Mouse (Mus musculus) intestine, postnatal 0 days (tissue): ENCODE results near the gene Pard3. TPM values are rescaled to one million over a fixed set of nuclear protein-coding genes. Genes with fewer than 3 reads are reported as not detected.

Experiments used
- ATAC-seq: fragments of 200-750 bp; cut with Nextera tagmentation; 2 replicates; pipeline ENCODE4 v1.8.0; 2017; ENCODE audit warnings: mild to moderate bottlenecking, moderate TSS enrichment, moderate library complexity
- H3K27ac ChIP-seq: fragments of 300-500 bp; sonication (generic); 2 replicates; pipeline ENCODE4 v1.5.1; 2014; ENCODE audit warnings: mild to moderate bottlenecking, low read depth, low read length, moderate library complexity
- H3K27me3 ChIP-seq: fragments of 300-500 bp; sonication (generic); replicated peaks from 2 replicates; pipeline ENCODE4 v1.6.1; 2014; ENCODE audit warnings: low read length, mixed read lengths; ENCODE audit not compliant: control insufficient read depth, insufficient read depth
- H3K36me3 ChIP-seq: fragments of 300-500 bp; sonication (generic); 2 replicates; pipeline ENCODE4 v1.6.1; 2014; ENCODE audit warnings: mild to moderate bottlenecking, moderate library complexity; ENCODE audit not compliant: control insufficient read depth, insufficient read depth
- H3K4me1 ChIP-seq: fragments of 300-500 bp; sonication (generic); replicated peaks from 2 replicates; pipeline ENCODE4 v1.6.1; 2014; ENCODE audit warnings: antibody characterized with exemption, low read length, mixed read lengths; ENCODE audit not compliant: control insufficient read depth, insufficient read depth
- H3K4me2 ChIP-seq: fragments of 300-500 bp; sonication (generic); replicated peaks from 2 replicates; pipeline ENCODE4 v1.6.1; 2014; ENCODE audit warnings: low read depth, mild to moderate bottlenecking, moderate library complexity
- H3K4me3 ChIP-seq: fragments of 300-500 bp; sonication (generic); 2 replicates; pipeline ENCODE4 v1.5.1; 2014; ENCODE audit warnings: low read depth, low read length
- H3K9ac ChIP-seq: fragments of 300-500 bp; sonication (generic); 2 replicates; pipeline ENCODE4 v1.6.1; 2014; ENCODE audit warnings: mild to moderate bottlenecking, low read depth, low read length
- H3K9me3 ChIP-seq: fragments of 300-500 bp; sonication (generic); 2 replicates; pipeline ENCODE4 v1.6.1; 2016; ENCODE audit warnings: mixed run types; ENCODE audit not compliant: control insufficient read depth
- CTCF ChIP-seq: sonication (generic); IDR thresholded peaks from 2 replicates; pipeline ENCODE4 v1.5.1; 2016; ENCODE audit warnings: low read depth, mild to moderate bottlenecking, control low read depth, antibody characterized with exemption, moderate library complexity
- WGBS: fragments of 180-500 bp; shearing (Covaris S2); extraction: QIAGEN DNeasy Blood & Tissue Kit; methylation state at CpG from one replicate; pipeline ENCODE4 v1.1.7; 2014; 5-methylcytosine and 5-hydroxymethylcytosine counted together
- polyA plus RNA-seq: library from polyadenylated mRNA; unstranded; fragments of >200 nt; fragmentation: Nextera tagmentation; extraction: Ambion mirVana; gene quantifications from 2 replicates; pipeline ENCODE4 v1.2.1, GENCODE M21; 2015

Pard3 gene
- polyA plus RNA-seq, 1 experiment from 2014 or later, result 12.5 TPM

- H3K4me2 ChIP-seq, result no peak overlapping the region
- 80% methylated on average over 11 of the region's 11 CpGs for WGBS
- no peak overlapping the region for H3K4me3 ChIP-seq
- no peak overlapping the region for H3K9ac ChIP-seq
- no peak overlapping the region for H3K27ac ChIP-seq
- no peaks in the 10 kb centered on the region for H3K36me3 ChIP-seq
- H3K9me3 ChIP-seq, result no peaks in the 10 kb centered on the region
- no peaks in the 10 kb centered on the region for H3K27me3 ChIP-seq
- TF ChIP-seq CTCF, result no peak
- no peak for ATAC-seq
- H3K4me1 ChIP-seq, result no peaks in the 10 kb centered on the region
Observed at GRCm38 (mm10) chr8:127118373-127118861, 54.7 kb downstream of the Pard3 start.

DNA sequence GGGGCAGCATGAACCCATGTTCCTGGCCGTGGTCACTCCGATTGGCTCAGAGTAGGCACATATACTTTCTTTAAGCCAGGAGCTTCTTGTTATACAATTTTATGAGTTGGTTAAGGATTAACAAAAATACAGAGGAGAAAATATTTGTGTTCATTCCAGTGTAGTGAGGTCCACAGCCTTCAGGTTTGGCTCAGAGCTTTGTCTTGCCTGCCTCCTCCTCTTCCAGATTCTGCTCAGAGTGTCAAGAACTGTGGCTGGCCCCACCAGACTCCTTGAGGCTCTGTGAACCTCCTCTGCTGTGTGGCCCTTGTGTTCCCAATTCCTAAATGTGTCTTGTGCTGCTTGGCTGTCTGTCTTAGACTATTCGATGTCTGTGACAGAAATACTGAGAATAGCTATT lies 59.7 kb downstream of the Pard3 start:
- no peak for TF ChIP-seq CTCF
- no peak overlapping the region for H3K9ac ChIP-seq

DNA sequence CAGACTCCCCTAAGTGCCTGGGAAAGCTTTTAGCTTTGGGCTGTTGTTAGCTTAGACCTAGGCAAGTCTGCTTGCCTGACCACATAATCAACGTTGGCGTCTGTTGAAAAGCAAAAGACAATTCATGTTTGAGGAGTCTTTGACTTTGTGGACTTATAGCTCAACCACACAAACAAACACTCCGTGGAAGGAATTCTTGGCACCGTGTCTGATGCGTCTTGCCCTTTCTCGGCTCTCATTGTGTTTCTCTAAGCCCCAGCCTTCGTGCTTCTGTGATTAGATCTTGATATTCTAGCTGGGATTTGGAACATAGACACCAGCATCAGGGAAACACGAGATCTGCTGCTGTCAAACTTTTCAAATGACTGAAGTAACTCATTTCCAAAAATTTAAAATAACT lies 61.1 kb downstream of the Pard3 start:
- WGBS, result 39% methylated on average over 8 of the region's 8 CpGs

More for the DNA sequence above, 59.7 kb downstream of the Pard3 start:
- Histone ChIP-seq H3K27me3 (no peaks in the 10 kb centered on the region), H3K27ac (no peak overlapping the region), H3K4me3 (no peak overlapping the region), H3K36me3 (no peaks in the 10 kb centered on the region), H3K4me2 (no peak overlapping the region), H3K9me3 (no peaks in the 10 kb centered on the region), H3K4me1 (peaks cover 3% of the 10 kb centered on the region; the same call in 1 of the 2 replicates)
- ATAC-seq, result no peak
- WGBS, result 64% methylated on average over 3 of the region's 3 CpGs

DNA sequence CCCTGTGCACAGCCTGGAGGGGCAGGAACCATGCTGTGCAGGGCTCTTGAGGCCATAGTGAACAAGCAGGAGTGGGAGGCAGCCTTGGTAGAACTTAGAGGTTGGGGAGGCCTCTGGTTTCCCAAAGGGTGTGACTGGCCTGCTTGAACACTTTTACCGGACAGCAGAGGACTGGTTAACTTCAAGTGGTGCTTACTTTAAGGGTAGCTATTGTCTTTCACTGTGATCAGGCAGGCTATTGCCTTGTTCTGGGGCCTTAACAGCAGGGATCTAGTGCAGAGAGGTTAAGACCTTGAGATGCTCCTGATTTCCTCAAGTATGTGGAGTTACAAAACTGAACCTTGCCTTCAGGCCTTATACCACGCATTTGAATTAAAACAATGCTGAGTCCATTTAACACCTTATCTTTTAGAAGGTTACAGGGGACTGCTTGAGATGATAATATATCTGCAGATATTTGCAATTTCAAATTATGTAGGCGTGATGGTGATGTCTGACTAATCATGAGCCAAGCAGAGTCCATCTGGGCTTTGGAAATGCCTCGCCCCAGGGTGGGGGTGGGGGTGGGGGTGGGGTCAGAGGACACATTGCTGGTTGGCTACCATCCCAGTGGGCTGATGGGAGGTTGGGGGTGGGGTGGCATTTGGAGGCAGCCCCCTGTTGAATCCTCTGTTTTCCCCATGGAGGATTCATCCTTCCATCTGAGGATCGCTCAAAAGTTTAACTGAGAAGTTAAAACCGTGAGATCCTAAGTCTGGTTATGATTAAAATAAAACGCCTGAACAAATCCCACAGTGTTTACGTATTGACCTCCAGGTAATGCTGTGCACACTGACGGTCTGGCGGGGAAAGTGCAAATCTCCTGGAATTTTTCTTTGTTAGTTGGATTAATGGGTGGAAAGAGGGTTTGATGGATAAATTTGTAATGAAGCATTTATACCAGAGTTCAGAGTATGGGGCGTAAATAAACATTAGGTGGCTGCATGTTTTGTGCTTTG lies 62.3 kb downstream of the Pard3 start:
- H3K27ac ChIP-seq, result no peak overlapping the region
- 51% methylated on average over 11 of the region's 11 CpGs for WGBS

More for the DNA sequence above, 61.1 kb downstream of the Pard3 start:
- Histone ChIP-seq H3K9ac (no peak overlapping the region), H3K27me3 (no peaks in the 10 kb centered on the region), H3K4me1 (peaks cover 9% of the 10 kb centered on the region; the same call in 1 of the 2 replicates), H3K4me3 (no peak overlapping the region), H3K9me3 (no peaks in the 10 kb centered on the region), H3K36me3 (no peaks in the 10 kb centered on the region), H3K4me2 (no peak overlapping the region), H3K27ac (no peak overlapping the region)
- ATAC-seq, result no peak
- no peak for TF ChIP-seq CTCF

DNA sequence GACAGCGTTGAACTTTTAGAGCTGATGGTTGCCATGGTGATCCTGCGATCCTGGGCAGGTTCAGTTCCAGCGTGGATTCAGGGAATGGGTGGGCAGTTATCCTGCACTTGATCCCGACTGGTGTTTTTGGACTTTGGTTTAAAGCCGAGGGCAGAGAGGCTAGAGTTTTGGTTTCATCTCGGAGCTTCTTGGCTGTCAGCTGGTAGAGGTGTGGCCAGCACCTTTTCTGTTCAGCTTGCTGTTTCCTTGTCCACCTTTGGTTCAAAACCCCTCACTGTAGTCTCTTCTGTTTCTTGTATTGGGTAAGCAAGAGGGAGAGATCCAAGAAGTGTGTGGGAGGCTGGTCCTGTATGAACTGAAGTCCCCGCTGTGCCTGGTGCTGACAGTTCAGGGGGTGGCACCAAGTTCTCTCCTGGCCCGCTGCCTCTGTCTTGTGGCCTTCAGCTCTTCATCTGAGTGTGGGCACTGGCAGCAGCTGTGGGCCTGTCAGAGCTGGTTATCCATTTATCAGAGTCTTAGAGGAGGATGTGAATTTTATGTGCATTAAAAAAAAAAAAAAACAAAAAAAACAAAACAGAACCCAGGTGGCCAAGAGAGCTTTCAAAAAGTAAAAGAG lies 65.2 kb downstream of the Pard3 start:
- no peak overlapping the region for H3K9ac ChIP-seq
- no peak overlapping the region for H3K27ac ChIP-seq
- 29% methylated on average over 8 of the region's 8 CpGs for WGBS
- H3K4me1 ChIP-seq, result peaks cover 14% of the 10 kb centered on the region
- ATAC-seq, result no peak
- no peaks in the 10 kb centered on the region for H3K36me3 ChIP-seq
- H3K27me3 ChIP-seq, result no peaks in the 10 kb centered on the region
- no peaks in the 10 kb centered on the region for H3K9me3 ChIP-seq
- H3K4me2 ChIP-seq, result peak overlapping the region; percentile 18; the same call in 1 of the 2 replicates
- no peak for TF ChIP-seq CTCF
- no peak overlapping the region for H3K4me3 ChIP-seq

More for the DNA sequence above, 62.3 kb downstream of the Pard3 start:
- H3K36me3 ChIP-seq, result no peaks in the 10 kb centered on the region
- peaks cover 14% of the 10 kb centered on the region; the same call in 1 of the 2 replicates for H3K4me1 ChIP-seq
- H3K4me2 ChIP-seq, result no peak overlapping the region
- no peak for ATAC-seq
- no peak overlapping the region for H3K4me3 ChIP-seq
- no peaks in the 10 kb centered on the region for H3K9me3 ChIP-seq
- no peaks in the 10 kb centered on the region for H3K27me3 ChIP-seq
- TF ChIP-seq CTCF, result no peak
- H3K9ac ChIP-seq, result no peak overlapping the region

DNA sequence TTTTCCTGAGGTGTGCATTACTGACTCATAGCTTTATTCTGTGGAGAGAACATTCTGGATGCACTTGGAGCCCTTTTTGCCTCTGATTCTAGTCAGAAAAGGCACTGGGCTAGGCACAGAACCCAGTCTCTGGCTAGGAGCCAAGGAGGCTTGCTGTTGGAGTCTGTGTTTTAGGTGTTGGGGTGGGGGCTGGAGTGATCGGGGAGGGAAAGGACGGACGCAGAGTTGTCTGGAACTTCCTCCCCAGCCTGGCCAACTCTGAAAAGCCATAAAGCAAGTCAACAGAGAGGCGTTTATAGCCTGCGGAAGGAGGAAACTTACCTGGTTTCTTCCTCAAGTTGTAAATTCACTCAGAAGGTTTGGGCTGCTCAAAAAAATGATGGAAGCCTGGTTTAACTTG lies 70.6 kb downstream of the Pard3 start:
- H3K27ac ChIP-seq, result no peak overlapping the region; the same call in 1 of the 2 replicates
- H3K9me3 ChIP-seq, result no peaks in the 10 kb centered on the region
- ATAC-seq, result peak; percentile 56
- no peak overlapping the region for H3K4me3 ChIP-seq
- H3K9ac ChIP-seq, result no peak overlapping the region
- peak overlapping the region; percentile 60 for H3K4me2 ChIP-seq
- no peak for TF ChIP-seq CTCF
- peaks cover 7% of the 10 kb centered on the region for H3K4me1 ChIP-seq
- 20% methylated on average over 5 of the region's 5 CpGs for WGBS
- no peaks in the 10 kb centered on the region for H3K36me3 ChIP-seq
- no peaks in the 10 kb centered on the region for H3K27me3 ChIP-seq
